Mouse (Mus musculus) kidney, postnatal 14 days (tissue): ENCODE measurements at regions not wholly inside any gene's neighbourhood (a gene's known extent, or its start where the extent isn't known, plus 50 kb on each side); places are given as distances from the start of the nearest gene placed in this dataset.

Source experiments
- DNase-seq: peaks from one replicate; pipeline ENCODE4 v3.0.0; 2022; ENCODE audit warnings: mixed read lengths

- DNase-seq: no peak
These were observed 56.4 kb downstream of the Cyp26a1 start for GRCm38 (mm10) chr19:37754024-37754423.

GRCm38 (mm10) chr19:37755372-37755771, 57.8 kb downstream of the Cyp26a1 start:
- DNase-seq: no peak

GRCm38 (mm10) chr19:37769376-37769775, 71.8 kb downstream of the Cyp26a1 start:
- no peak for DNase-seq

DNA sequence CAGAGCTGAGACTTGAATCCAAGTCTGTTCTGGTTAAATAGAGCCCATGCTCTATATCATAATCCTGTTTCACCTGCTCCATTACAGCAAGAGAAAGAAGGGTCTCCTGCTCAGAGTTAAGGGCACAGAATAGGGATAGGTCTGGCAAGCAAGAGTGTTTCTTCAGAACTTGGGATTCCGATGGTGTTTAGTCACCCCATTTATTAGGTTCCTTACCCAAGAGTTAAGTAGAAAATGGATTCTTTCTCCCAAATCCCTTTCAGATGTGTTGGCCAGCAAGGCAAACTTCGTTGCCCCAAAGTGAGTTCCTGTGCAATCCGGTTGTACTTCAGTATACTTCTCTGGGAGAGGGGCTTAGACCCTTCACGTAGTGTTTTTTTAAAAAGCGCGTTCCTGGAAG, 74.4 kb downstream of the Cyp26a1 start:
- DNase-seq: no peak

DNA sequence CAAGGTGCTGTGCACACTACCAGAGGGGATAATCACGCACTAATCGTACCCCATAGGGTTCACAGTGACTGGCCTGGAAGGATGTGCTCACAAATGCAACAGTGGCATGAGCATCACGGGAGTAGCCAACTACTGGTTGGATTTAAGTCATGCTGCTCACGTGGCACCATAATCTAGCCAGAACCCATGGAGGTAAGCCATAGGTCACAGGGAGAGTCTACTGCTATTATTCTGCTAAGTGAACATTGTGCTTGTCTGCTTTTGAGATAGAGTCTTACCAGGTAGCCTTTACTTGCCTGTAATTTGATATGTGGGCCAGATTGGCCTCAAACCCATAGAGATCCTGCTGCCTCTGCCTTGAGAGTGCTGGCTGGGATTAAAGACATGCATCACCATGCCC, 77.0 kb downstream of the Cyp26a1 start:
- no peak for DNase-seq

GRCm38 (mm10) chr19:37774966-37775365, 77.4 kb downstream of the Cyp26a1 start:
- DNase-seq: no peak

GRCm38 (mm10) chr19:37777961-37778360, 80.4 kb downstream of the Cyp26a1 start:
- DNase-seq: no peak

GRCm38 (mm10) chr19:37778568-37778967, 81.0 kb downstream of the Cyp26a1 start:
- DNase-seq: no peak

- no peak for DNase-seq
These were observed 90.9 kb downstream of the Cyp26a1 start for GRCm38 (mm10) chr19:37788540-37788939.

DNA sequence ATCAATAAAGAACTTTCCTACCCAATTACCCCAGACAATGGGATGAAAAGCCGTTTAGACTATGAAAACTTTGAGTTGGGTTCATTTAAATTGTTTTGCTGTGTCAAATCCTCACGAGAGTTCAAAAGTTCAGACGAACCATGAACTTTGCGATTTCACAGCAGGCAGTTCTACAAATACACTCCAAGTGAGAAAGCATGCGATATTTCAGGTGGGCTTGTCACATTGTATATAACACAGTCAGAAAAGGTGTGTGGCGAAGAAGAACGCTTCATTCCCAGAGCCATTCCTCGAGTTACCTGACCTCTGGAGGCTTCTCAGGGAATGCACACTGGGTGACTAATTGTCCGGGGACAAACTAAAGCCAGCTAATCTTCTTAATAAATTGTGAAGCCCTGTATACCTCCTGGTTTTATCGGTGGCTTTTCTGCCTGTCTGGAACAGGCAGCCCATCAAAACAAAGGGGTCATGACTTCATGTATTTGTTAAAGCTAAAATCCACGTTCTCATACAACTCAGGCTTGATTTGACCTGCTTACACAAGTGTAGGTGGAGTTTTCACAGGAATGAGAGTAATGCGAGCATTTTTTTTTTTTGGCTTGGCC, 92.1 kb downstream of the Cyp26a1 start:
- DNase-seq: no peak

DNA sequence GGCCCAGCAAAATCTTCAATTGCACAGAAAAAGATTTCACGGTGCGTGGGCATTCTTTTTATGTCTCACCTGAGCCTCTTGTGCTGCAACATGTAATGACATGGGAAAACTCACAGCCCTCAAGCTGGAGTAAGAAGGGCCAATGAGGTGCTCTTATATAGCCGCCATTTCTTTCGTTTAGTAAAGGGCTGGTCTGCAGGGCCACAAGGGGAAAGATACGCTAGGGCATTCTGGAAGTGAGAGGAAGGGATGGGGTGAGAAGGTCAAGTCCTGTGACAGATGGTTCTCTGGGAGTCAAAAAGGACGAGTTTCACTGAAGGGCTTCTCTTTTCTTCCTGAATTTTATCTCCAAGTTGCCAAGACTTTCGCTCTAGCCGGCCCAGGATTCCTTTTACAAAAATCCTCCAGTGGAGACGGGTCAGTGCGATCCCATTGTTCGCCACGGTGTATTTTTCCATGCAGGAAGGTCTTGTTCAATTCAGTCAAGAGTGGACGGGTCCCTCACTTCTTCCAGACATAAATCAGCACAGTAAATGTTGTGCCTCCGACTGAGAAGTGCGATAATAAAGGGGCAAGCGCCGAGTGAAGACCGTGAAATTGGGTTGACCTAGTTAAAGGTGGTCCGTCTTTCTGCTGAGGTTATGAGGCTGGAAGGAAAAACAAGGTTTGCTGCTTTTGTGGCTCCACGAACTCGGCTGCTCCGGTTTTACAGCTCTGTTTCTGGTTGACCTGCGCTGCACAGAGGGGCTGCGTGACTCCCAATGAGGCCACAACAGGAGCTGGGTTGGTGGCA, 92.9 kb downstream of the Cyp26a1 start:
- DNase-seq: no peak

DNA sequence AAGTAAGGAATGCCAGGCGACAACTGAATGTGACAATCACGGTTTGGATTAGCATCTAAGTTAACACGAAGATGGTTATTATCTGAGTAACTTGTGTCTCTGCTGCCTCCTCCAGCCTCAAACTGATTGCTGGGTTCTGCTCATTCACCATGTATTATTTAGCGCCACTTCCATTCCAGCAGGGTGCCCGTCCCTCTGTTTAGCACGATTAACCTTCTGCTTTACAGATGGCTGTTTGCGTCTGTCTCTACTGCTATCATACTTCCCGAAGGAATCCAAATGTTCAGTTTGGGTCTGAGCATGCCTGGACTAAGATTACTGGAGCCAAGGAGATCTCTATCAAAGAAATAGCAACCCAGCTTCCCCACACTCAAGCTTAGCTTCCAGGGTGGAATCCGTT, 95.6 kb downstream of the Cyp26a1 start:
- no peak for DNase-seq

- peak; percentile 69 for DNase-seq
These were observed 98.2 kb downstream of the Cyp26a1 start for GRCm38 (mm10) chr19:37795552-37796343.

- DNase-seq: no peak
These were observed 102.6 kb downstream of the Cyp26a1 start for GRCm38 (mm10) chr19:37800161-37800660.

DNA sequence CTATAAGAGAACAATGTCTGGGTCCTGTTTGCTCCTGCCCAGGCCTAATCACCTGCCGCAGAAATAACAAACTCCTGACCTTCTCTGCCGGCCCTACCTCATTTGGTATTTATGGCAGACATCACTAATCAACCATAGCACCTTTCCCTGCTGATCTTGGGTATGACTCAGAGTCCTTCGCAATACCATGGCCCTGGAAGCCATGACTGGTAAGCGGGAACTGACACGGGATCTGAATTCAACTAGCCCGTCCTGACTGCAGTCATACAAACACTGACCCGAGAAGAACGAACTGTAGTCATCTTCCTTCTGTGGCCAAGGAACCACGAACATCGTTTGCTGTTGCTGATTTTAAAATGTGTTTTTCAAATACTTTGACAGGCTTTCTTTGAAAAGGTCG, 112.1 kb downstream of the Cyp26a1 start:
- no peak for DNase-seq

GRCm38 (mm10) chr19:37814089-37815073, 116.8 kb downstream of the Cyp26a1 start:
- DNase-seq: peak; percentile 74

- no peak for DNase-seq
These were observed 118.0 kb downstream of the Cyp26a1 start for GRCm38 (mm10) chr19:37815627-37816026.

GRCm38 (mm10) chr19:37821243-37821642, 123.6 kb downstream of the Cyp26a1 start:
- no peak for DNase-seq

DNA sequence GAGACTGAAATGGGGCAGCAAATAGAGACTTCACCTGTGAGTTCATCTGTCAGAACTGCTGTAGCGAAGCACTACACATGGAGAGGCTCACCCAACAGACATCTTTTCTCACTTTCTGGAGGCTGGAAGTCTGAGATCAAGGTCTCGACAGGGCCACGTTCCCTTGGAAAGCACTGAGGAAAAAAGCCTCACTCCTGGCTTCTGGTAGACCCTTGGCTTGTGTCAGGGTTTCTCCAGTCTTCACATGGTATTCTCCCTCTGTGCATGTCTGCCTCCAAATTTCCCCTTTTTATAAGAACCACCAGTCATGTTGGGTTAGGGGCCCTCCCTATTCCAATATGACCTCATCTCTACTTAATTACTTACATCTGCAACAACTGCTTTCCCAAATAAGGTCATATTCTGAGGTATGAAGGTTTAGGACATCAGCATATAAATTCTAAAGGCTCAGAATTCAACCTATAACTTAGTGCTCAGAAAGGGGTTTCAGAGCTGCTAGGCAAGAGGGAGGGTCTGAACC, 124.1 kb downstream of the Cyp26a1 start:
- no peak for DNase-seq

GRCm38 (mm10) chr19:37824155-37824554, 126.6 kb downstream of the Cyp26a1 start:
- no peak for DNase-seq

DNA sequence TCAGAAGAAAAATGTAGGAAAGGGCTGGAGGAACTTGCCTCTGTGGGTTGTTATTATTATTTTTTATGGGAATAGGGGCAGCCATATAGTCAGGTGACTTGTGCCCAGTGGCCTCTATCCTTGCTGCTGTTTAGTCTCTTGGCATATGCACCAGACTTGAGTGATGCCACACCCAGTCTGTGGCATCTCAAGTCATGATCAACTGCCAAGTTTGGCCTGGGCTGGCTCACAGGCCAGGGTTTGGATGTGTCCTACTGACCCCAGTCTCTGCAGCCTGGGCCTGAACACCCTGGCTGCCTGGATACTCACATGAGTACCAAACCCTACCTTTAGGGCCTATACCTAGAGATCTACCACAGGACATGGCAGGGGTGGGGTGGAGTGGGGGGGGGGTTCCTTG, 133.8 kb downstream of the Cyp26a1 start:
- DNase-seq: no peak

DNA sequence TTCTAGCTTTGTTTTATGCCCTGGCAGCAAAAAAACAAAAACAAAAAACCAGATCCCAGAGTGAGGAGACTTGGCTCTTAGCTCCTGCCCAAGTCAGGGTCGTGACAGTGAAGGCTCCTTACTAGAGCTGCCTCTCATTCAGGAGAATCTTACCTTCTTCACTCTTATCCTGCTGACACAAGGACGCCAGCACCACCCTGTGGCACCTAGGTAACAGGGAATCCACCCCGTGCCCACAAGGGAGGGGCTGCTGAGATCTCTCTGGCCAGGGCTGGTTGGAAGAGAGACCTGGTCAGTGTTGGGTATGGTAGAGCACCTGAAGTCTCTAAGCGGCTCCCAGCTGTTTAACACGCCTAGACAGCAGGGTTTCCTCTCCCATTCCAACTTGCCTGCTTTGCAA, 139.3 kb downstream of the Cyp26a1 start:
- peak; percentile 6 for DNase-seq
